Mouse (Mus musculus) hematopoietic multipotent progenitor cell, adult 10-12 weeks (in vitro differentiated cells): Measurements from ENCODE around the gene Bdkrb1. TPM values are rescaled to one million over a fixed set of nuclear protein-coding genes. Genes with fewer than 3 reads are reported as not detected.

Source experiments
- polyA plus RNA-seq: library from polyadenylated mRNA; stranded (reverse); fragments of >175 nt; gene quantifications from 2 replicates; pipeline ENCODE4 v1.2.3, GENCODE M21; 2012; ENCODE audit warnings: low replicate concordance

The Bdkrb1 gene
- not detected in 2 replicates for polyA plus RNA-seq

GRCm38 (mm10) chr12:105602581-105603210, at the start of gene Bdkrb1:
TSS of gene Bdkrb1 (plus strand) at chr12:105603085.

GRCm38 (mm10) chr12:105562936-105563680, 39.8 kb upstream of the Bdkrb1 start, which contains the start of gene Bdkrb2:
TSS of gene Bdkrb2 (plus strand) at chr12:105563226.

Other genes starting within 250 kb of the Bdkrb1 start
- gene D430019H16Rik, start 149.2 kb upstream of the Bdkrb1 start, polyA plus RNA-seq, result 0.13 and 0.23 TPM in 2 replicates
- gene Bdkrb2, start 39.9 kb upstream of the Bdkrb1 start, polyA plus RNA-seq, result 0.08 TPM in 1 of 2 replicates, not detected in the other
- gene Gskip, start 81.7 kb downstream of the Bdkrb1 start, polyA plus RNA-seq, result 1.4 and 2.5 TPM in 2 replicates
- 11.3 and 18.0 TPM in 2 replicates for gene Atg2b, start 82.1 kb downstream of the Bdkrb1 start, polyA plus RNA-seq
- not detected in 2 replicates for gene Ak7, start 102.9 kb downstream of the Bdkrb1 start, polyA plus RNA-seq
- 213 and 413 TPM in 2 replicates for gene Papola, start 181.6 kb downstream of the Bdkrb1 start, polyA plus RNA-seq